Mouse (Mus musculus): ENCODE results near the gene Ubp1.

DNA sequence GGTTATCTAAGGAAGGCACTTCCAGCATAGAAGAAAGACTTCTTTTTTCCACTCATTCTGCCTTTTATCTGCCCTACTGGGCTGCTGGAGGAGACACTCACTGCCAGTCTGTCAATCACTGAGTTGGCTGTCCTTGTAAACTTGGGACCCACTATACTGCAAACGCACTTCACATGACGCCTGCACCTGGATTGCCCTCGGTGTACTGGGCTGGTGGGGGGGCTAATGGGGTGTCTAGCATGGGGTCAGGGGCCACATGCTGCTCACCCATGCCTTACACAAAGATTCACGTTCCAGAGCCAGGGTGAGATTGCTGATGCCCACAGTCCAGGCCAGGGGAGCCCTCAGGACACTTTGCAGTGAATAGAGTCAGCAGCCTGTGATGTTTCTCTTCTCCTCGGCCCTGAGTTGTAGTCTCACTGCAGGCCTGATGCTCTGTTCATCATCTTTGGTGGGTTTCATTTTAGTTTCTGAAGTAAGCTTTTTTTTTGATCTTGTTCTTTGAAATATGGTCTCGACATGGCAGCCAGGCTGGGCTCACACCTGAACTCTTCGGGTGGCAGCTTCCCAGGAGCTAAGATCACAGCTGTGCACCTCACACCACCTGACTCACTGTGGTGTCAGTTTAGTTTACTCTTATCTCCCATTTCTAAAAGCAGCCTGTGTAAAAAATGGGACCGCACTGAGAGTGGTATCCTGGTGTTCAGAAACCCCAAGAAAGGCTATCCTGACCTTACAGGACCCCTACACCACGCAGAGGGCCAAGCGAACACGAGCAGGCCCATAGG is 52.3 kb downstream of the Ubp1 start:
- TF ChIP-seq POLR2A (IDR thresholded peaks at IDR 0.05; ENCODE audit: borderline replicate concordance, extremely low read depth, insufficient read depth, insufficient read length, poor library complexity, severe bottlenecking) (no peak), CTCF (IDR thresholded peaks at IDR 0.05; ENCODE audit: borderline replicate concordance, extremely low read depth, insufficient read depth, insufficient read length) (no peak)
